8 mouse cellular contexts compared by ENCODE assay signal in the genomic region with DNA sequence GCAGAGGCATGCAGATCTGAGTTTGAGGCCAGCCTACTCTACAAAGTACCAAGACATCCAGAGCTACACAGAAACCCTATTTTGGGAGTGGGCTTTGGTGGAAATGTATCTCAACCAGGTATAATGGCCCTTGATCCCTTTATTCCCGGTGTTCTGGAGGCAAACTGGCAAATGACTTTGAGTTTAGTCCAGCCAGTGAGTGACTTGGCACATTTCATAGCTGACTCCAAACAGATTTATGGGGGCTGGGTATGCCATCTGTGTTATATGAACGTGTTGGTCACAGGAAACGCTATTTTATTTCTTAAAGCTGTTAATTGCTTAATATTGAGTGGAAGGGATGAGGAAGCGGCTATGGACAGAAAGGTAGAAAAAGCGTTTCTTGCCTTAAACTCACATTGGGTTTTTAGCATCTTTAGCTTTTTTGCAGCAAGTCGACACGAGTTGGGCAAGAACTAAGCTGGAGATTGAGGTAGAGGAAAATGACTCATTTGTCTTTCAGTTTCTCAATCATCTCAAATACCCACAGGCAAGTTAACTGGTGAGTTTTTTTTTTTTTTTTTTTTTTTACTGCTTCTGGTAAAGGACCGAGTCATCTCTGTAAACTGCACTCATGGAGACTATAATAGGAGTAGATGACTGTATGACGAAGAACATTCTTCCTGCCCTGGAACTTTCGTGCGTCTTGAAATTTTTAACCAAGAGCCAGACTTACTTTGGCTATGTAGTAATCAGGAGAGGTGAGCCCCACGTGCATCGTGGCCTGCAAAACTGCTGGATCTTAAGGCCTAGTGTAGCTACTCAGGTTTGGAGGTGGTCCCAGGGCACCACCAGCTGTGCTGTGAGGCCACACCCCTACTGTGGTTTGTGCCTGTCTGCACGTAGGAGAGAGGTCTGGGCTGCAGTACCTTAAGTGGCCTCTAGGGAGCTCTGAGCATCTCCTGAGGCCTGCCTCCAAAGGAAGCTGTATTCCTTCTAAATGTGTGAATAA. TPM values are rescaled to one million over a fixed set of nuclear protein-coding genes. Genes with fewer than 3 reads are reported as not detected.
A peak's percentile ranks its signal among the peaks of the same experiment; 100 is the strongest.
DNase-seq lines count a peak whose midpoint lies in the region; ATAC-seq and TF ChIP-seq lines count a peak whose summit lies in the region.

No protein-coding gene starts in this region.

- peak overlapping the region; percentile 81 for H3K4me2 ChIP-seq in embryonic facial prominence, embryonic 11.5 days (ENCODE audit: low read depth, low read length)
- H3K4me2 ChIP-seq in intestine, postnatal 0 days (replicated peaks; ENCODE audit: low read depth) = peak overlapping the region; percentile 51
- H3K4me2 ChIP-seq in limb, embryonic 13.5 days (replicated peaks) = peak overlapping the region; percentile 83
- H3K4me2 ChIP-seq in midbrain, embryonic 15.5 days = peak overlapping the region; percentile 85

- 25% methylated on average over 14 of the region's 14 CpGs for WGBS in embryonic facial prominence, embryonic 11.5 days
- 19% methylated on average over 14 of the region's 14 CpGs for WGBS in intestine, postnatal 0 days
- WGBS in limb, embryonic 13.5 days = 23% methylated on average over 14 of the region's 14 CpGs
- 22% methylated on average over 14 of the region's 14 CpGs for WGBS in midbrain, embryonic 15.5 days

- 0 out of 2 replicates have a peak, but pooled peaks have one; percentile 24 for ATAC-seq in embryonic facial prominence, embryonic 11.5 days (replicated peaks; ENCODE audit: insufficient number of reproducible peaks, low FRiP score, low TSS enrichment, low read depth)
- peak; percentile 23 for ATAC-seq in granulocyte monocyte progenitor cell, adult 5-6 weeks (replicated peaks; ENCODE audit: poor library complexity, severe bottlenecking)
- no peak for ATAC-seq in intestine, postnatal 0 days
- no peak for ATAC-seq in limb, embryonic 13.5 days (ENCODE audit: low FRiP score, low read depth)
- no peak for ATAC-seq in midbrain, embryonic 15.5 days (replicated peaks)

- peak overlapping the region; percentile 25; the same call in 1 of the 2 replicates for H3K9ac ChIP-seq in embryonic facial prominence, embryonic 11.5 days (replicated peaks; ENCODE audit: low read length)
- H3K9ac ChIP-seq in intestine, postnatal 0 days (ENCODE audit: low read depth, low read length) = no peak overlapping the region
- H3K9ac ChIP-seq in limb, embryonic 13.5 days = peak overlapping the region; percentile 5; the same call in 1 of the 2 replicates
- H3K9ac ChIP-seq in midbrain, embryonic 15.5 days = peak overlapping the region; percentile 70; the same call in 1 of the 2 replicates

- H3K27me3 ChIP-seq in embryonic facial prominence, embryonic 11.5 days (ENCODE audit: control insufficient read depth, insufficient read depth, low read length) = no peaks in the 10 kb centered on the region
- no peaks in the 10 kb centered on the region for H3K27me3 ChIP-seq in intestine, postnatal 0 days (replicated peaks; ENCODE audit: control insufficient read depth, insufficient read depth, low read length)
- H3K27me3 ChIP-seq in limb, embryonic 13.5 days = no peaks in the 10 kb centered on the region
- H3K27me3 ChIP-seq in midbrain, embryonic 15.5 days (replicated peaks) = no peaks in the 10 kb centered on the region

- H3K9me3 ChIP-seq in embryonic facial prominence, embryonic 11.5 days (replicated peaks; ENCODE audit: control insufficient read depth, low read length) = no peaks in the 10 kb centered on the region
- no peaks in the 10 kb centered on the region for H3K9me3 ChIP-seq in intestine, postnatal 0 days (ENCODE audit: control insufficient read depth)
- H3K9me3 ChIP-seq in limb, embryonic 13.5 days = no peaks in the 10 kb centered on the region
- H3K9me3 ChIP-seq in midbrain, embryonic 15.5 days = no peaks in the 10 kb centered on the region

- peaks cover 2% of the 10 kb centered on the region; the same call in 1 of the 2 replicates for H3K4me1 ChIP-seq in embryonic facial prominence, embryonic 11.5 days (ENCODE audit: control insufficient read depth, insufficient read depth, low read length)
- peaks cover 30% of the 10 kb centered on the region for H3K4me1 ChIP-seq in intestine, postnatal 0 days (replicated peaks; ENCODE audit: control insufficient read depth, insufficient read depth, low read length)
- peaks cover 51% of the 10 kb centered on the region for H3K4me1 ChIP-seq in limb, embryonic 13.5 days
- peaks cover 75% of the 10 kb centered on the region for H3K4me1 ChIP-seq in midbrain, embryonic 15.5 days

- no peak overlapping the region for H3K27ac ChIP-seq in embryonic facial prominence, embryonic 11.5 days (replicated peaks; ENCODE audit: low read depth, low read length)
- peak overlapping the region; percentile 52; the same call in 1 of the 2 replicates for H3K27ac ChIP-seq in intestine, postnatal 0 days (ENCODE audit: low read depth, low read length)
- H3K27ac ChIP-seq in limb, embryonic 13.5 days = peak overlapping the region; percentile 70
- H3K27ac ChIP-seq in midbrain, embryonic 15.5 days = peak overlapping the region; percentile 52; the same call in 1 of the 2 replicates

- H3K36me3 ChIP-seq in embryonic facial prominence, embryonic 11.5 days (replicated peaks; ENCODE audit: control insufficient read depth, insufficient read depth, low read depth, low read length) = no peaks in the 10 kb centered on the region
- peaks cover 4% of the 10 kb centered on the region; the same call in 1 of the 2 replicates for H3K36me3 ChIP-seq in intestine, postnatal 0 days (ENCODE audit: control insufficient read depth, insufficient read depth)
- H3K36me3 ChIP-seq in limb, embryonic 13.5 days = peaks cover 39% of the 10 kb centered on the region
- no peaks in the 10 kb centered on the region for H3K36me3 ChIP-seq in midbrain, embryonic 15.5 days (replicated peaks)

- TF ChIP-seq CTCF in intestine, postnatal 0 days (IDR thresholded peaks at IDR 0.05; ENCODE audit: low read depth) = peak; percentile 89

- peak; percentile 75 for DNase-seq in 3134 (ENCODE audit: extremely low read depth, insufficient read length, low spot score)
- DNase-seq in adrenal gland, adult 8-10 months = peak; percentile 68
- peak; percentile 96 for DNase-seq in embryonic facial prominence, embryonic 11.5 days (ENCODE audit: low spot score)
- DNase-seq in spleen, adult 18-20 months = peak; percentile 55 to 75

- H3K4me3 ChIP-seq in embryonic facial prominence, embryonic 11.5 days (ENCODE audit: low read depth, low read length) = peak overlapping the region; percentile 63
- no peak overlapping the region for H3K4me3 ChIP-seq in intestine, postnatal 0 days (ENCODE audit: low read depth, low read length)
- H3K4me3 ChIP-seq in limb, embryonic 13.5 days = peak overlapping the region; percentile 82
- peak overlapping the region; percentile 57 for H3K4me3 ChIP-seq in midbrain, embryonic 15.5 days

RNA-seq across cellular contexts. Expression of gene Pkm, which starts 3.2 kb away (rescaled TPM):
- total RNA-seq in adrenal gland, adult 8-10 months (2022) = 100 to 1,000 TPM; 565 to 846 (median 715) TPM
- polyA plus RNA-seq in embryonic facial prominence, embryonic 11.5 days (2014; fragmentation: Nextera tagmentation; extraction: Ambion mirVana) = 1,805 and 1,941 TPM in 2 replicates
- total RNA-seq in granulocyte monocyte progenitor cell, adult 5-6 weeks (2014; fragmentation: Nextera tagmentation) = 513 and 525 TPM in 2 replicates
- 1,005 and 1,006 TPM in 2 replicates for total RNA-seq in granulocyte monocyte progenitor cell, adult 5-6 weeks (2017)
- polyA plus RNA-seq in intestine, postnatal 0 days (2015; fragmentation: Nextera tagmentation; extraction: Ambion mirVana) = 271 and 302 TPM in 2 replicates
- polyA plus RNA-seq in limb, embryonic 13.5 days (2015; fragmentation: Nextera tagmentation; extraction: Ambion mirVana) = 1,325 and 1,327 TPM in 2 replicates
- 1,075 and 1,145 TPM in 2 replicates for polyA plus RNA-seq in midbrain, embryonic 15.5 days (2015; fragmentation: Nextera tagmentation; extraction: Ambion mirVana)

RNA-seq across cellular contexts. Expression of gene Gramd2, which starts 20.6 kb away (rescaled TPM):
- under 1 TPM in 3 of 4 experiments, not detected in 1; 0.07 to 0.20 (median 0.11) TPM for total RNA-seq in adrenal gland, adult 8-10 months (2022)
- polyA plus RNA-seq in embryonic facial prominence, embryonic 11.5 days (2014; fragmentation: Nextera tagmentation; extraction: Ambion mirVana) = 0.31 and 1.0 TPM in 2 replicates
- total RNA-seq in granulocyte monocyte progenitor cell, adult 5-6 weeks (2014; fragmentation: Nextera tagmentation) = not detected in 2 replicates
- not detected in 2 replicates for total RNA-seq in granulocyte monocyte progenitor cell, adult 5-6 weeks (2017)
- polyA plus RNA-seq in intestine, postnatal 0 days (2015; fragmentation: Nextera tagmentation; extraction: Ambion mirVana) = 0.37 and 0.39 TPM in 2 replicates
- polyA plus RNA-seq in limb, embryonic 13.5 days (2015; fragmentation: Nextera tagmentation; extraction: Ambion mirVana) = 1.0 TPM in 2 replicates
- polyA plus RNA-seq in midbrain, embryonic 15.5 days (2015; fragmentation: Nextera tagmentation; extraction: Ambion mirVana) = 4.4 and 4.6 TPM in 2 replicates

RNA-seq across cellular contexts. Expression of gene Parp6, which starts 42.2 kb away (rescaled TPM):
- 10 to 100 TPM; 25.3 to 39.9 (median 33.0) TPM for total RNA-seq in adrenal gland, adult 8-10 months (2022)
- polyA plus RNA-seq in embryonic facial prominence, embryonic 11.5 days (2014; fragmentation: Nextera tagmentation; extraction: Ambion mirVana) = 36.8 and 43.6 TPM in 2 replicates
- 24.7 and 34.6 TPM in 2 replicates for total RNA-seq in granulocyte monocyte progenitor cell, adult 5-6 weeks (2014; fragmentation: Nextera tagmentation)
- 10.9 and 21.2 TPM in 2 replicates for total RNA-seq in granulocyte monocyte progenitor cell, adult 5-6 weeks (2017)
- 12.0 and 14.3 TPM in 2 replicates for polyA plus RNA-seq in intestine, postnatal 0 days (2015; fragmentation: Nextera tagmentation; extraction: Ambion mirVana)
- 31.5 TPM in 2 replicates for polyA plus RNA-seq in limb, embryonic 13.5 days (2015; fragmentation: Nextera tagmentation; extraction: Ambion mirVana)
- 228 and 229 TPM in 2 replicates for polyA plus RNA-seq in midbrain, embryonic 15.5 days (2015; fragmentation: Nextera tagmentation; extraction: Ambion mirVana)

Comparison
In these comparisons a context has a peak if more than half of its experiments do, and no peak if none do; other contexts are left out.
1. ATAC-seq: peak in embryonic facial prominence, embryonic 11.5 days (single experiment) and granulocyte monocyte progenitor cell, adult 5-6 weeks (single experiment); none in intestine, postnatal 0 days (single experiment), limb, embryonic 13.5 days (single experiment) and midbrain, embryonic 15.5 days (single experiment).
2. Peak in every context shown above with its lines, with median percentiles within 50 percentile points of each other: DNase-seq and H3K4me2 ChIP-seq.